Mouse (Mus musculus) liver, postnatal 0 days (tissue): ENCODE measurements around the gene Spag9.

Experiments
- CTCF ChIP-seq: sonication (generic); IDR thresholded peaks from 2 replicates; pipeline ENCODE4 v1.5.1; 2016; ENCODE audit warnings: antibody characterized with exemption, low read depth
- EP300 ChIP-seq: IDR thresholded peaks from 2 replicates; pipeline ENCODE4 v1.6.1; 2016; ENCODE audit warnings: antibody characterized with exemption, low read depth, mild to moderate bottlenecking

DNA sequence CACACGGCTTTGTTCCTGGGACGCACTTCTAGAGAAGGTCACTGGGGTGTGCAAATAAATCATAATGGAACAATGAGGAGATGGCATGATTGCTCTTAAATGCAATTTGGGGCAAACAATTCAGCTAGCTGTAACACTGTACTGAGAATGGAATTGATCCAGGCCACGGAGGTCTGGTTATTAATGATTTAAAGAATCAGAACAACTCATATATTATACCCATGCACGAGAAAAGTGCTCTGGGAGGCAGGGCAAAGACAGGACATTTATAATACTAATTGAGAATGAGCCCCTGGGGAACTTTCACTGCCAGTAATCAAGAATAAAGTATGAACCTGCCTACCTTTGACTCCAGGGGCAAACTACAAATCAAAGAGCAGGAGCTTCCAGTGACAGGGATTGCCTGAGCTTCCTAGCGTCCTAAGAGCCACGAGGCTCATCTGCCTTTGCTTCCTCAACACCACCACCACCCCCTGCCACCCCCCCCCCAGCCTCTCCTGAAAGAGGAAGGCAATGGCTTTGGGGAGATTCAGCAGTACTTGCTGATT lies 16.3 kb upstream of the Spag9 start:
- TF ChIP-seq CTCF: no peak
- TF ChIP-seq EP300: no peak
